Mouse (Mus musculus): Measurements from ENCODE around the gene Hs3st6. TPM values are rescaled to one million over a fixed set of nuclear protein-coding genes. Genes with fewer than 3 reads are reported as not detected.
"Not testable (repeated sequence)": the region's sequence is repeated elsewhere in the genome, so short reads cannot be mapped to it uniquely, and the experiment has no call there.

Gene Hs3st6
- polyA plus RNA-seq, 1 experiment from 2014 or later: 2.9 TPM

- peak; percentile 80 for ATAC-seq
- ChIA-PET POLR2A (interaction anchor here (0.8 kb wide), 1 partner anchor 19 kb away, joined by 7 read pairs; no protein-coding TSS in a partner anchor), CTCF (no interaction called here)
- no peak for TF ChIP-seq CTCF (IDR thresholded peaks at IDR 0.05)
- H3K27me3 ChIP-seq: no peaks in the 10 kb centered on the region
- DNase-seq (ENCODE audit: low read depth, low spot score): peak; percentile 91
- in situ Hi-C loops (cut with MboI; ENCODE audit: low pct_unique_long_range_greater_than_20kb): loop anchor here (5.0 kb wide), 1 partner anchor 1823 kb away; no protein-coding TSS in a partner anchor
Measured at GRCm38 (mm10) chr17:24719494-24720222, 33.1 kb upstream of the Hs3st6 start.

DNA sequence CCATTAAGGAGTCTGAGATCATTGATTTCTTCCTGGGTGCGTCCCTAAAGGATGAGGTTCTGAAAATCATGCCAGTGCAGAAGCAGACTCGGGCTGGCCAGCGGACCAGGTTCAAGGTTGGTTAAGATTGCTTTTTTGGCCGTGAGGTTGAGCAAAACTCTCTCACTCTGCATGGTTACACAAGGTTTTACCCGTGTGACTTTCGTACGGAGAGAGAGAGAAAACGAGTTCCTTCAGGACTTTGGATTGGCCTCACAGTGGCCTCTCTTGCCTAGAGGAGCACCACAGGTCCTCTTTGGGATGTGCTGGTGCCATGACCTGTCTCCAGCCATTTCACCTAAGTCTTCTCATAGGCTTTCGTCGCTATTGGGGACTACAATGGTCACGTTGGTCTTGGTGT lies 32.2 kb upstream of the Hs3st6 start:
- H3K27me3 ChIP-seq; DNase-seq (ENCODE audit: low read depth, low spot score); ATAC-seq; POLR2A ChIA-PET; CTCF ChIA-PET: not testable (repeated sequence)
- in situ Hi-C loops (cut with MboI; ENCODE audit: low pct_unique_long_range_greater_than_20kb): loop anchor here (5.0 kb wide), 1 partner anchor 1822 kb away; no protein-coding TSS in a partner anchor

- DNase-seq (ENCODE audit: low read depth, low spot score); CTCF ChIA-PET: not testable (repeated sequence)
- in situ Hi-C loops (cut with MboI; ENCODE audit: low pct_unique_long_range_greater_than_20kb): loop anchor here (5.0 kb wide), 1 partner anchor 1821 kb away; no protein-coding TSS in a partner anchor
Measured at GRCm38 (mm10) chr17:24721383-24721955, 31.3 kb upstream of the Hs3st6 start.

DNA sequence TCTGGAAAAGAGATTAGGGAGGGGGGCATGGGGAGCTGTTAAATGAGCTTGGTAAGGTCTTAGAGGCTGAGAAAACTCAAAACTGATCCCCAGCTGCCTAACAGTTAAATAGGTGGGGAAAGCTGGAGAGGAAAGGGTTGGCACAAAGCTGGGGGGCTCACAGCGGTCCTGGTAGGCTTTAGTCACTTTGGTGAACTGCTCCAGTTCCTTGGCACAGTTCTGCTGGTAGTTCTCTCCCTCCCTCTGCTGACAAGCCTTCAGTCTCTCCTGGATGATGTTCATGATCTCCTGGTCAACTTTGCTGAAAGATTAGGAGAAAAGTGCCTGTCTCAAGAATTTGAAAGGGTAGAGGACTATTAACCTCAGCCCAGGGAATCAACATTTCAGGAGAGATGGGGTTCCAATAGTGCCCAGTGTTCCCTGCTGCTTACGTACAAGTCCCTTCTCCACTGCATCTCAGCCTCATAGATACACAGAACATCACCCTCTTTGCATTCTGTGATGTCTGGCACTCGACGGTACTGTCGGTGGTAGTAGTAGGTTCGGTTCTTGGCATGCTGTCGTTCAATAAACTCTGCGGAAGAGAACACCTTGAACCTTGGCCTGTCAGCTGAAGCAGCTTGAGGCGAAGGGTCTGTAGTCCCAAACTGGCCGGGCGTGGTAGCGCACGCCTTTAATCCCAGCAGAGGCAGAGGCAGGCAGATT lies 30.4 kb upstream of the Hs3st6 start:
- ChIA-PET POLR2A (interaction anchor here (0.7 to 1.6 kb wide), 4 partner anchors 15 to 51 kb away, joined by 3 to 4 read pairs (median 3); partner anchors contain the start of gene Tbl3), CTCF (interaction anchor here (2.9 kb wide), 1 partner anchor 12 kb away, joined by 22 read pairs; the partner anchor contains the start of gene Msrb1)
- DNase-seq (ENCODE audit: low read depth, low spot score): no peak
- no peak for ATAC-seq
- in situ Hi-C loops (cut with MboI; ENCODE audit: low pct_unique_long_range_greater_than_20kb): loop anchor here (5.0 kb wide), 1 partner anchor 1820 kb away; no protein-coding TSS in a partner anchor
- no peak for TF ChIP-seq CTCF (IDR thresholded peaks at IDR 0.05)
- no peaks in the 10 kb centered on the region for H3K27me3 ChIP-seq

More at GRCm38 (mm10) chr17:24721383-24721955, 31.3 kb upstream of the Hs3st6 start:
- ATAC-seq, H3K27me3 ChIP-seq: not testable (repeated sequence)
- POLR2A ChIA-PET: interaction anchor here (0.6 to 1.6 kb wide), 5 partner anchors 14 to 84 kb away, joined by 3 to 4 read pairs (median 3); partner anchors contain the start of genes Msrb1 and Tbl3

GRCm38 (mm10) chr17:24723122-24723880 lies 29.5 kb upstream of the Hs3st6 start:
- ChIA-PET CTCF (interaction anchor here (1.7 to 2.9 kb wide), 2 partner anchors 11 to 34 kb away, joined by 5 to 22 read pairs; partner anchors contain the start of genes Msrb1 and Syngr3), POLR2A (interaction anchor here (1.1 kb wide), 1 partner anchor 10 kb away, joined by 3 read pairs; no protein-coding TSS in a partner anchor)

DNA sequence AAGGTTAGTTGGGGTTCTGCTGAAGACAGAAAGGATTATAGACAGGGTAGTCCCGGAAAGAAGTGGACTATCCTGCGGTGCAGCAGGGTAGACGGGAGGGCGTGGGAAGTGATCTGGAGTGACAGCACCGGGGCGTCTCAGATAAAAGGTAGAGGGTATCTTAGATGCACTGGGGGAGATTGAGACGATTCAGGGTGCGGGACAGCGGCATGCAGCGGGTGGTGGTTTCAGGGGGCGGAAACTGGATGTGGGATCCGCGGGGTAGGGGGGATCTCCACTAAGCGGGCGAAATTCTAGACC lies 29.0 kb upstream of the Hs3st6 start:
- CTCF ChIA-PET: interaction anchor here (0.9 to 2.9 kb wide), 3 partner anchors 11 to 97 kb away, joined by 3 to 22 read pairs (median 5); partner anchors contain the start of genes Msrb1 and Syngr3
- ATAC-seq: no peak
- POLR2A ChIA-PET: interaction anchor here (1.0 to 1.1 kb wide), 2 partner anchors 9 to 13 kb away, joined by 3 read pairs; partner anchors contain the start of gene Msrb1
- no peak for TF ChIP-seq CTCF (IDR thresholded peaks at IDR 0.05)
- DNase-seq (ENCODE audit: low read depth, low spot score): no peak
- in situ Hi-C loops (cut with MboI; ENCODE audit: low pct_unique_long_range_greater_than_20kb): loop anchor here (5.0 kb wide), 1 partner anchor 1818 kb away; no protein-coding TSS in a partner anchor
- no peaks in the 10 kb centered on the region for H3K27me3 ChIP-seq

More at GRCm38 (mm10) chr17:24723122-24723880, 29.5 kb upstream of the Hs3st6 start:
- DNase-seq (ENCODE audit: low read depth, low spot score) (no peak), ATAC-seq (no peak)
- TF ChIP-seq CTCF (IDR thresholded peaks at IDR 0.05): no peak
- in situ Hi-C loops (cut with MboI; ENCODE audit: low pct_unique_long_range_greater_than_20kb): loop anchor here (5.0 kb wide), 1 partner anchor 1819 kb away; no protein-coding TSS in a partner anchor
- H3K27me3 ChIP-seq: no peaks in the 10 kb centered on the region

GRCm38 (mm10) chr17:24724184-24724583 lies 28.6 kb upstream of the Hs3st6 start, which contains the start of gene Ndufb10:
Ndufb10 (minus strand) TSS chr17:24724478.
- peak; percentile 18 for ATAC-seq
- TF ChIP-seq CTCF (IDR thresholded peaks at IDR 0.05): no peak
- POLR2A ChIA-PET: interaction anchor here (0.7 to 1.1 kb wide), 4 partner anchors 9 to 494 kb away, joined by 3 read pairs; partner anchors contain the start of gene Msrb1
- in situ Hi-C loops (cut with MboI; ENCODE audit: low pct_unique_long_range_greater_than_20kb): loop anchor here (5.0 kb wide), 1 partner anchor 1818 kb away; no protein-coding TSS in a partner anchor
- peak; percentile 73 for DNase-seq (ENCODE audit: low read depth, low spot score)
- CTCF ChIA-PET: interaction anchor here (0.9 to 2.9 kb wide), 3 partner anchors 10 to 97 kb away, joined by 3 to 22 read pairs (median 5); partner anchors contain the start of genes Msrb1 and Syngr3
- H3K27me3 ChIP-seq: no peaks in the 10 kb centered on the region

GRCm38 (mm10) chr17:24725637-24726390 lies 27.0 kb upstream of the Hs3st6 start:
- TF ChIP-seq CTCF (IDR thresholded peaks at IDR 0.05): no peak
- H3K27me3 ChIP-seq: no peaks in the 10 kb centered on the region
- ChIA-PET POLR2A (interaction anchor here (0.6 kb wide), 1 partner anchor 220 kb away, joined by 3 read pairs; no protein-coding TSS in a partner anchor), CTCF (interaction anchor here (1.1 to 2.9 kb wide), 2 partner anchors 9 to 36 kb away, joined by 3 to 22 read pairs; partner anchors contain the start of gene Msrb1)
- DNase-seq (ENCODE audit: low read depth, low spot score): no peak
- ATAC-seq: no peak
- in situ Hi-C loops (cut with MboI; ENCODE audit: low pct_unique_long_range_greater_than_20kb): no loop called here
